Mouse (Mus musculus) E14TG2a.4 (cell line): ENCODE measurements around the gene Apela.

Experiments
- CTCF ChIP-seq: conservative IDR thresholded peaks from 2 replicates; pipeline ENCODE4 v1.5.1; 2014; ENCODE audit warnings: low read length
- POU5F1 ChIP-seq: IDR thresholded peaks from 2 replicates; pipeline ENCODE4 v1.6.1; 2014; ENCODE audit warnings: low read length, borderline replicate concordance

DNA sequence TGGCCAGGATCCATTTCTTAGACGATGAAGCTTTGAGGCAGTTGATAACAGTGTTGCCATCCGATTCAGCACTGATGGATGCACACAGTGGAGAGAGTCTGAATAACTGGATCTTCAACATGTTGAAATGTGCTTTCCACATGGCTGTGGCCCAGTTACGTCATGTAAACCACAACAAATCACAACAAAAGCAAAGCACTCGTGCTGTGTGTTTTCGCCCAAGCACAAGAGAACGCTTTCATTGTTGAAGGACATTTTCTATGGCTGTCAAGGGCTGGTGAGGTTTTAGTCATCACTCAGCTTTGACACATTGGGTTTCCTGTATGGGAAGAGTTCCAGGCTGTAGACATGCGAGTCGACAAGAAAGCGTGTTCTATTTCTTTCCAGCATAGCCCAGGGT, 43.6 kb upstream of the Apela start:
- no peak for TF ChIP-seq CTCF
- no peak for TF ChIP-seq POU5F1
